Mouse (Mus musculus) embryonic facial prominence, embryonic 12.5 days (tissue): ENCODE measurements around the gene Dync2h1. TPM values are rescaled to one million over a fixed set of nuclear protein-coding genes. Genes with fewer than 3 reads are reported as not detected.
"Not testable (repeated sequence)": the region's sequence is repeated elsewhere in the genome, so short reads cannot be mapped to it uniquely, and the experiment has no call there.

Experiments used
- ATAC-seq: fragments of 200-750 bp; cut with Nextera tagmentation; 2 replicates; pipeline ENCODE4 v1.8.0; 2017; ENCODE audit not compliant: insufficient number of reproducible peaks, insufficient read depth, low FRiP score, low TSS enrichment
- H3K27ac ChIP-seq: fragments of 300-500 bp; sonication (generic); 2 replicates; pipeline ENCODE4 v1.5.1; 2016; ENCODE audit warnings: mild to moderate bottlenecking
- H3K27me3 ChIP-seq: fragments of 300-500 bp; sonication (generic); 2 replicates; pipeline ENCODE4 v1.6.1; 2016; ENCODE audit warnings: mild to moderate bottlenecking, moderate library complexity
- H3K36me3 ChIP-seq: fragments of 300-500 bp; sonication (generic); 2 replicates; pipeline ENCODE4 v1.6.1; 2016; ENCODE audit warnings: mild to moderate bottlenecking
- H3K4me1 ChIP-seq: fragments of 300-500 bp; sonication (generic); 2 replicates; pipeline ENCODE4 v1.6.1; 2016
- H3K4me2 ChIP-seq: fragments of 300-500 bp; sonication (generic); replicated peaks from 2 replicates; pipeline ENCODE4 v1.6.1; 2016; ENCODE audit warnings: mild to moderate bottlenecking, moderate library complexity
- H3K4me3 ChIP-seq: fragments of 300-500 bp; sonication (generic); 2 replicates; pipeline ENCODE4 v1.5.1; 2016; ENCODE audit warnings: mild to moderate bottlenecking
- H3K9ac ChIP-seq: fragments of 300-500 bp; sonication (generic); 2 replicates; pipeline ENCODE4 v1.6.1; 2016; ENCODE audit warnings: mild to moderate bottlenecking, moderate library complexity
- H3K9me3 ChIP-seq: fragments of 300-500 bp; sonication (generic); 2 replicates; pipeline ENCODE4 v1.6.1; 2016; ENCODE audit warnings: mild to moderate bottlenecking, moderate library complexity
- WGBS: fragments of 180-500 bp; shearing (Covaris S2); methylation state at CpG from one replicate; pipeline ENCODE4 v1.1.7; 2016; 5-methylcytosine and 5-hydroxymethylcytosine counted together
- polyA plus RNA-seq: library from polyadenylated mRNA; unstranded; fragments of >200 nt; fragmentation: Nextera tagmentation; extraction: Ambion mirVana; gene quantifications from 2 replicates; pipeline ENCODE4 v1.2.1, GENCODE M21; 2016

Gene Dync2h1
- polyA plus RNA-seq, 1 experiment from 2014 or later, result 24.9 TPM

GRCm38 (mm10) chr9:7014733-7015132, 169.5 kb downstream of the Dync2h1 start:
- Histone ChIP-seq H3K4me3 (no peak overlapping the region), H3K36me3 (no peaks in the 10 kb centered on the region), H3K9me3 (no peaks in the 10 kb centered on the region), H3K27ac (no peak overlapping the region), H3K4me1 (no peaks in the 10 kb centered on the region), H3K9ac (no peak overlapping the region), H3K4me2 (no peak overlapping the region), H3K27me3 (no peaks in the 10 kb centered on the region)
- ATAC-seq, result no peak
- 93% methylated on average over 1 of the region's 1 CpGs for WGBS

- Histone ChIP-seq H3K4me3 (no peak overlapping the region), H3K4me2 (no peak overlapping the region), H3K4me1 (no peaks in the 10 kb centered on the region), H3K9me3 (no peaks in the 10 kb centered on the region), H3K27ac (no peak overlapping the region), H3K27me3 (no peaks in the 10 kb centered on the region), H3K36me3 (no peaks in the 10 kb centered on the region), H3K9ac (no peak overlapping the region)
- WGBS, result 65% methylated on average over 3 of the region's 3 CpGs
- ATAC-seq, result no peak
Measured at GRCm38 (mm10) chr9:7009785-7010184, 174.5 kb downstream of the Dync2h1 start.

- WGBS, result 78% methylated on average over 2 of the region's 2 CpGs
- Histone ChIP-seq H3K9me3 (no peaks in the 10 kb centered on the region), H3K9ac (no peak overlapping the region), H3K27ac (no peak overlapping the region), H3K4me3 (no peak overlapping the region), H3K27me3 (no peaks in the 10 kb centered on the region), H3K36me3 (0 out of 2 replicates have a peak, but pooled peaks cover 4% of the 10 kb centered on the region), H3K4me1 (no peaks in the 10 kb centered on the region), H3K4me2 (no peak overlapping the region)
- ATAC-seq, result no peak
Measured at GRCm38 (mm10) chr9:6994865-6995264, 189.4 kb downstream of the Dync2h1 start.

- H3K4me2 ChIP-seq, result no peak overlapping the region
- no peaks in the 10 kb centered on the region for H3K27me3 ChIP-seq
- no peak overlapping the region for H3K9ac ChIP-seq
- H3K4me3 ChIP-seq, result no peak overlapping the region
- H3K27ac ChIP-seq, result no peak overlapping the region
- no peaks in the 10 kb centered on the region for H3K4me1 ChIP-seq
- no peak for ATAC-seq
- H3K36me3 ChIP-seq, result peaks cover 5% of the 10 kb centered on the region; the same call in 1 of the 2 replicates
- H3K9me3 ChIP-seq, result no peaks in the 10 kb centered on the region
Measured at GRCm38 (mm10) chr9:6994275-6994674, 190.0 kb downstream of the Dync2h1 start.

GRCm38 (mm10) chr9:6988893-6989685, 195.2 kb downstream of the Dync2h1 start:
- 88% methylated on average over 3 of the region's 3 CpGs for WGBS
- Histone ChIP-seq H3K36me3 (peaks cover 9% of the 10 kb centered on the region; the same call in 1 of the 2 replicates), H3K4me1 (no peaks in the 10 kb centered on the region), H3K4me3 (no peak overlapping the region), H3K4me2 (no peak overlapping the region), H3K9me3 (no peaks in the 10 kb centered on the region), H3K9ac (no peak overlapping the region), H3K27ac (no peak overlapping the region), H3K27me3 (no peaks in the 10 kb centered on the region)
- no peak for ATAC-seq

- Histone ChIP-seq H3K9me3 (no peaks in the 10 kb centered on the region), H3K27me3 (no peaks in the 10 kb centered on the region), H3K36me3 (peaks cover 6% of the 10 kb centered on the region; the same call in 1 of the 2 replicates), H3K4me2 (no peak overlapping the region), H3K9ac (no peak overlapping the region), H3K4me1 (no peaks in the 10 kb centered on the region), H3K27ac (no peak overlapping the region), H3K4me3 (no peak overlapping the region)
- ATAC-seq, result no peak
- WGBS, result 90% methylated on average over 3 of the region's 3 CpGs
Measured at GRCm38 (mm10) chr9:6986161-6986560, 198.1 kb downstream of the Dync2h1 start.

- Histone ChIP-seq H3K9ac (no peak overlapping the region), H3K27me3 (no peaks in the 10 kb centered on the region), H3K9me3 (no peaks in the 10 kb centered on the region), H3K27ac (no peak overlapping the region), H3K4me1 (no peaks in the 10 kb centered on the region), H3K4me3 (no peak overlapping the region), H3K4me2 (no peak overlapping the region), H3K36me3 (peaks cover 3% of the 10 kb centered on the region; the same call in 1 of the 2 replicates)
- ATAC-seq, result no peak
- 84% methylated on average over 2 of the region's 2 CpGs for WGBS
Measured at GRCm38 (mm10) chr9:6969171-6969570, 215.1 kb downstream of the Dync2h1 start.

- 84% methylated on average over 3 of the region's 3 CpGs for WGBS
- H3K9ac ChIP-seq, result no peak overlapping the region
- no peak for ATAC-seq
- H3K27ac ChIP-seq, result no peak overlapping the region
- no peaks in the 10 kb centered on the region for H3K27me3 ChIP-seq
- no peak overlapping the region for H3K4me3 ChIP-seq
- no peaks in the 10 kb centered on the region for H3K9me3 ChIP-seq
- H3K4me1 ChIP-seq, result no peaks in the 10 kb centered on the region
- H3K36me3 ChIP-seq, result peaks cover 3% of the 10 kb centered on the region; the same call in 1 of the 2 replicates
- H3K4me2 ChIP-seq, result no peak overlapping the region
Measured at GRCm38 (mm10) chr9:6965006-6965405, 219.2 kb downstream of the Dync2h1 start.

- Histone ChIP-seq H3K4me2 (no peak overlapping the region), H3K27ac (no peak overlapping the region), H3K36me3 (no peaks in the 10 kb centered on the region), H3K4me3 (no peak overlapping the region), H3K9me3 (no peaks in the 10 kb centered on the region), H3K4me1 (no peaks in the 10 kb centered on the region), H3K9ac (no peak overlapping the region), H3K27me3 (no peaks in the 10 kb centered on the region)
- ATAC-seq, result no peak
- 88% methylated on average over 2 of the region's 2 CpGs for WGBS
Measured at GRCm38 (mm10) chr9:6958311-6958710, 225.9 kb downstream of the Dync2h1 start.

GRCm38 (mm10) chr9:6927399-6928035, 256.7 kb downstream of the Dync2h1 start:
- Histone ChIP-seq H3K9ac (no peak overlapping the region), H3K4me2 (no peak overlapping the region), H3K27ac (no peak overlapping the region), H3K27me3 (no peaks in the 10 kb centered on the region), H3K36me3 (peaks cover 5% of the 10 kb centered on the region; the same call in 1 of the 2 replicates), H3K4me3 (no peak overlapping the region), H3K9me3 (no peaks in the 10 kb centered on the region), H3K4me1 (no peaks in the 10 kb centered on the region)
- WGBS, result 18% methylated on average over 1 of the region's 1 CpGs
- ATAC-seq, result peak; percentile 38; the same call in 1 of the 2 replicates

GRCm38 (mm10) chr9:6913471-6913870, 270.8 kb downstream of the Dync2h1 start:
- ATAC-seq, result no peak
- Histone ChIP-seq H3K4me3 (no peak overlapping the region), H3K27ac (no peak overlapping the region), H3K9ac (no peak overlapping the region), H3K27me3 (no peaks in the 10 kb centered on the region), H3K4me2 (no peak overlapping the region), H3K9me3 (no peaks in the 10 kb centered on the region), H3K4me1 (no peaks in the 10 kb centered on the region), H3K36me3 (no peaks in the 10 kb centered on the region)
- WGBS, result 100% methylated on average over 1 of the region's 1 CpGs

GRCm38 (mm10) chr9:6910537-6910936, 273.7 kb downstream of the Dync2h1 start:
- H3K4me2 ChIP-seq, H3K27me3 ChIP-seq, H3K4me1 ChIP-seq, H3K4me3 ChIP-seq, ATAC-seq, H3K36me3 ChIP-seq, H3K9me3 ChIP-seq, H3K27ac ChIP-seq, H3K9ac ChIP-seq: not testable (repeated sequence)
- WGBS, result 41% methylated on average over 4 of the region's 4 CpGs
